Mouse (Mus musculus): ENCODE measurements at regions not wholly inside any gene's neighbourhood (a gene's known extent, or its start where the extent isn't known, plus 50 kb on each side); places are given as distances from the start of the nearest gene placed in this dataset.

DNA sequence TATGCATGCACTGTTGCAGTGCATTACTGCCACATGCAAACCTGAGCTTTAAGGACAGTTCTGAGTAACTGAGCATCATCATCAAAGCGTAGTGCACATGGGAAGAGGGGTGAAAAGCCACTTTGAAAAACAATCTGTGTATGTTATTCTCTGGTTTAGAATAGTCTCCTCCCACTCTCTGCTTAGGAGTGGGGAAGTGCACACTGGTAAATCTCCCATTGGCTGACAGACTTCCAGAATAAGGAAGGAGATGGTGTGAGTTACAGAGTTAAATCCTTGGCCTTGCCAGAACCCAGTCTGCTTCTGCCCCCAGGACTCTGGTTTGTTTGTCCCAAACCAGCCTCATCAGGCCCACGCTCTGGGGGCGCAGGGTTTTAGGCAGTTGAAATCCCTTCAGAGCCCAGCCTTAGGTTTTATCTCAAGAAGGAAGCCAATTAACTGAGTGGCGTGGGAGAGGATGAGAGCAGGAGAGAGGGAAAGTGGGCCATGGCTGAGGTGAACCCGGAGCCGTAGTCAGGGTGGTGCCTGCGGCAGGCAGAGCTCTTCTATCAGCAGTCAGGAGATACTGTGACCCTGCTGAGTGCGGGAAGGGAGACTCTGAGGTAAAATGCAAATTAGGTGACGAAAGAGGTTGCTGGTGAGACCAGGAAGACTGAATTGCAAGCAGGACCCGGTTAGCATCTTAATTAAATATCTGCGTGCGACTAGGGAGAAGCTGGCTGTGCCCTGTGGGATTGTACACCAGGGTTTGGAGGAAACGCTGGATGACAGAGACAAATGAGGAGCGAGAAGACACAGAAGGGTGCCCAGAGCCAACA lies 166.0 kb downstream of the Setd4 start:
- 72% methylated on average over 14 of the region's 14 CpGs for WGBS
- no peak for DNase-seq

DNA sequence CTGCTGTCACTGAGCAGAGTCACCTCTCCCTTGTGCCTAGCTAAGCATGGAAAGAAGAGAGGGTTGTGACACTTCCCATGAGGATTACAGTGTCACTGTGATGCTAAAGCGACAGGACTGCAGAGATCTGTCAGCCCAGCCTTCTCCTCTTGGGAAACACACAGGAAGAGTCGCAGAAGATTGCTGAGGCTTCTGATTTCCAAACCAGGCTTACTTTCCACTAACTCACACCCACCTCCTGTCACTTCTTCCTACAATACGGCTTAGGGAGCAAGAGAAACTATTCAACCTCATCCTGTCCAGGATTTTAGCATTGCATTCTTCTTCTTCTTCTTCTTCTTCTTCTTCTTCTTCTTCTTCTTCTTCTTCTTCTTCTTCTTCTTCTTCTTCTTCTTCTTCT lies 167.1 kb downstream of the Setd4 start:
- DNase-seq = no peak
- WGBS = 53% methylated on average over 3 of the region's 3 CpGs

More for the DNA sequence above, 166.0 kb downstream of the Setd4 start:
- H3K27ac ChIP-seq (ENCODE audit: control insufficient read depth, insufficient read depth, low read length) = no peak overlapping the region
- H3K36me3 ChIP-seq (ENCODE audit: control insufficient read depth, insufficient read depth, low read length) = no peaks in the 10 kb centered on the region
- H3K4me1 ChIP-seq (replicated peaks; ENCODE audit: control insufficient read depth, insufficient read depth, low read length) = no peaks in the 10 kb centered on the region
- no peaks in the 10 kb centered on the region for H3K27me3 ChIP-seq (ENCODE audit: control insufficient read depth, insufficient read depth, low read length)
- no peak overlapping the region for H3K4me3 ChIP-seq (ENCODE audit: control insufficient read depth, insufficient read depth, low read length)
- TF ChIP-seq CTCF (IDR thresholded peaks at IDR 0.05; ENCODE audit: borderline replicate concordance, control insufficient read depth, extremely low read depth, insufficient read depth, low read length, poor library complexity) (no peak), POLR2A (IDR thresholded peaks at IDR 0.05; ENCODE audit: control insufficient read depth, extremely low read depth, insufficient read depth, low read length, poor library complexity) (no peak)

DNA sequence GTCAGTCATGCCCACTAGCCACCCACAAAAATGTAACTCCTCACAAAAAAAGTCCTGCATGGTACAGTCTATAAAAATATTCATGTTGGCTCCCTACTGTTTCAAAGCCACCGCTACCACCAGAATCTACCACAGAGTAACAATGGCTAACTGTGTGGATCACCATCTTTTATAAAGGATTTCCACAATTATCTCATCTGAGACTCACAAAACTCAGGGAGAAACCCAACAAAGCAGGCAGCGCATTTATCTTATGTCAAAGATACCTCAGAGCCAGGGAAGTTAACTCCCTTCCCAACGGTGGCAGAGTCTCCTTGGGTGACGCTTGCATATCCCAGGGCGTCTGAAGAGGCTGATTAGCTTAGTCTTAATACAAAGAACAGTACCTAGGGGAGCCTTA lies 172.5 kb downstream of the Setd4 start:
- no peak overlapping the region for H3K4me3 ChIP-seq (ENCODE audit: control insufficient read depth, insufficient read depth, low read length)
- H3K36me3 ChIP-seq (ENCODE audit: control insufficient read depth, insufficient read depth, low read length) = no peaks in the 10 kb centered on the region
- no peaks in the 10 kb centered on the region for H3K4me1 ChIP-seq (replicated peaks; ENCODE audit: control insufficient read depth, insufficient read depth, low read length)
- H3K27me3 ChIP-seq (ENCODE audit: control insufficient read depth, insufficient read depth, low read length) = no peaks in the 10 kb centered on the region
- no peak overlapping the region for H3K27ac ChIP-seq (ENCODE audit: control insufficient read depth, insufficient read depth, low read length)
- 93% methylated on average over 5 of the region's 5 CpGs for WGBS
- TF ChIP-seq CTCF (IDR thresholded peaks at IDR 0.05; ENCODE audit: borderline replicate concordance, control insufficient read depth, extremely low read depth, insufficient read depth, low read length, poor library complexity) = no peak
- DNase-seq = no peak

More for the DNA sequence above, 167.1 kb downstream of the Setd4 start:
- Histone ChIP-seq H3K4me3 (ENCODE audit: control insufficient read depth, insufficient read depth, low read length) (no peak overlapping the region), H3K4me1 (replicated peaks; ENCODE audit: control insufficient read depth, insufficient read depth, low read length) (no peaks in the 10 kb centered on the region), H3K27me3 (ENCODE audit: control insufficient read depth, insufficient read depth, low read length) (no peaks in the 10 kb centered on the region), H3K27ac (ENCODE audit: control insufficient read depth, insufficient read depth, low read length) (no peak overlapping the region), H3K36me3 (ENCODE audit: control insufficient read depth, insufficient read depth, low read length) (no peaks in the 10 kb centered on the region)
- TF ChIP-seq CTCF (IDR thresholded peaks at IDR 0.05; ENCODE audit: borderline replicate concordance, control insufficient read depth, extremely low read depth, insufficient read depth, low read length, poor library complexity) (no peak), POLR2A (IDR thresholded peaks at IDR 0.05; ENCODE audit: control insufficient read depth, extremely low read depth, insufficient read depth, low read length, poor library complexity) (no peak)

DNA sequence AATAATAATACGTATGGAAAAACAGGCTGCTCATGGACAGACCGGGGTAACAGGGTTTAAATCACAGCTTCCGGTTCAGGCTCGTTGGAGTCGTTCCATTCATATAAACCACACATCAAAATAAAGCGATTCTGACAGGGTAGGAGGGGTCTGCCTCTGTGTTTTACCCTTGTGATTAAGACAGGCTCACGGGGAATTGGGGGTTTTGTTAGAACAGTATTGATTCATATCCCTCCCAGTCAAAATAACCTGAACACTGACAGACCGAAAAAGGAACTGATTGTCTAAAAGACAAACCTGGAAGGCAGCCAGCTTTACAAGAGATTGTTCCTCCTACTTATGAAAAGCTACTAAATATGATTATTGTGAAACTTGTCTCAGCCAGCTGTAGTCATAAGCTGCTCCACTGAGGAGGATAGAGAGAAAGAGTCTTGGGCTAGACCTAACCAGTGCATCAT lies 174.5 kb downstream of the Setd4 start:
- H3K27me3 ChIP-seq (ENCODE audit: control insufficient read depth, insufficient read depth, low read length) = no peaks in the 10 kb centered on the region
- H3K4me1 ChIP-seq (replicated peaks; ENCODE audit: control insufficient read depth, insufficient read depth, low read length) = no peaks in the 10 kb centered on the region
- no peak overlapping the region for H3K4me3 ChIP-seq (ENCODE audit: control insufficient read depth, insufficient read depth, low read length)
- H3K36me3 ChIP-seq (ENCODE audit: control insufficient read depth, insufficient read depth, low read length) = no peaks in the 10 kb centered on the region
- WGBS = 27% methylated on average over 8 of the region's 8 CpGs
- H3K27ac ChIP-seq (ENCODE audit: control insufficient read depth, insufficient read depth, low read length) = no peak overlapping the region
- DNase-seq = no peak
- TF ChIP-seq CTCF (IDR thresholded peaks at IDR 0.05; ENCODE audit: borderline replicate concordance, control insufficient read depth, extremely low read depth, insufficient read depth, low read length, poor library complexity) (no peak), POLR2A (IDR thresholded peaks at IDR 0.05; ENCODE audit: control insufficient read depth, extremely low read depth, insufficient read depth, low read length, poor library complexity) (no peak)

DNA sequence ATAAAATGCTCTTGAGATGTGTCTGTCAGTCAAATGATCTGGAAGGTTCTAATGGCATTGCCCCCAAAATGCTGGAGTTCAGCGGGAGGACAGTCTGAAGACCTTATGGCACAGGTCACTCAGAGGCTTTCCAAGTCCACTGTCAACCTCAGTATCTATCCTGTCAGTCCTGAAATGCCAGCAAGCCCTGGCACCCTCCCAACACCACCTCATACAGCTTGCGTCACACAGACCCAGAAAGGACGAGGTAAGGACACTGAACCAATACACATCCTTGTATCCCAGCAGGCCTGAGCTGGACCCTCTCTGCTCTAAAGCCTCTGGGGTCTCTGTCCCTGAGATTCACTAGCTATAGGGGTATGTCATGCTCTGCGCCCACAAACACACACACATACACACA lies 176.6 kb downstream of the Setd4 start:
- Histone ChIP-seq H3K4me1 (replicated peaks; ENCODE audit: control insufficient read depth, insufficient read depth, low read length) (0 out of 2 replicates have a peak, but pooled peaks cover 3% of the 10 kb centered on the region), H3K4me3 (ENCODE audit: control insufficient read depth, insufficient read depth, low read length) (no peak overlapping the region), H3K27me3 (ENCODE audit: control insufficient read depth, insufficient read depth, low read length) (no peaks in the 10 kb centered on the region), H3K27ac (ENCODE audit: control insufficient read depth, insufficient read depth, low read length) (no peak overlapping the region), H3K36me3 (ENCODE audit: control insufficient read depth, insufficient read depth, low read length) (no peaks in the 10 kb centered on the region)
- 93% methylated on average over 4 of the region's 4 CpGs for WGBS
- no peak for DNase-seq
- TF ChIP-seq CTCF (IDR thresholded peaks at IDR 0.05; ENCODE audit: borderline replicate concordance, control insufficient read depth, extremely low read depth, insufficient read depth, low read length, poor library complexity) = no peak
- no peak for TF ChIP-seq POLR2A (IDR thresholded peaks at IDR 0.05; ENCODE audit: control insufficient read depth, extremely low read depth, insufficient read depth, low read length, poor library complexity)

DNA sequence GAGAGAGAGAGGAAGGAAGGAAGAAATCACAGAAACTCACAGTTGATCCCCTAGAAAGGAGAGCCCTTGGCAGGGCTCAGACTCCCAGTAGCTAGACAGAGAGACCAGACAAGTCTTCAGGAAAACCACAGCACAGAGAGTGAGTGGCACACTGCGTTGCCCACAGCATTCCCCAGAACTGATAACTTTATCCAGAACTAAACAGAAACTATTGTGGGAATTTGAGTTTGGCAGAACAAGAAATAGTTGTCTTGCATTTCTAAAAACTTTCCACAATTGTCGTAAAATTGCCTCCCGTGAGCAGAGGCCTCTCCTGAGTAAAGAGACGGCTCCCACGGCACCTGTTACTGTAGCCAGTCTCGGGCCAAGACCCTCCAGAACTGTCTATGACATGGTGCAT lies 178.1 kb downstream of the Setd4 start:
- TF ChIP-seq POLR2A (IDR thresholded peaks at IDR 0.05; ENCODE audit: control insufficient read depth, extremely low read depth, insufficient read depth, low read length, poor library complexity) (no peak), CTCF (IDR thresholded peaks at IDR 0.05; ENCODE audit: borderline replicate concordance, control insufficient read depth, extremely low read depth, insufficient read depth, low read length, poor library complexity) (no peak)
- H3K27ac ChIP-seq (ENCODE audit: control insufficient read depth, insufficient read depth, low read length) = no peak overlapping the region
- 85% methylated on average over 6 of the region's 6 CpGs for WGBS
- H3K36me3 ChIP-seq (ENCODE audit: control insufficient read depth, insufficient read depth, low read length) = no peaks in the 10 kb centered on the region
- DNase-seq = no peak
- no peak overlapping the region for H3K4me3 ChIP-seq (ENCODE audit: control insufficient read depth, insufficient read depth, low read length)
- 0 out of 2 replicates have a peak, but pooled peaks cover 3% of the 10 kb centered on the region for H3K4me1 ChIP-seq (replicated peaks; ENCODE audit: control insufficient read depth, insufficient read depth, low read length)
- H3K27me3 ChIP-seq (ENCODE audit: control insufficient read depth, insufficient read depth, low read length) = no peaks in the 10 kb centered on the region
